Mouse (Mus musculus): ENCODE results near the gene Zic1.
A peak's percentile ranks its signal among the peaks of the same experiment; 100 is the strongest.

Zic1 gene

DNA sequence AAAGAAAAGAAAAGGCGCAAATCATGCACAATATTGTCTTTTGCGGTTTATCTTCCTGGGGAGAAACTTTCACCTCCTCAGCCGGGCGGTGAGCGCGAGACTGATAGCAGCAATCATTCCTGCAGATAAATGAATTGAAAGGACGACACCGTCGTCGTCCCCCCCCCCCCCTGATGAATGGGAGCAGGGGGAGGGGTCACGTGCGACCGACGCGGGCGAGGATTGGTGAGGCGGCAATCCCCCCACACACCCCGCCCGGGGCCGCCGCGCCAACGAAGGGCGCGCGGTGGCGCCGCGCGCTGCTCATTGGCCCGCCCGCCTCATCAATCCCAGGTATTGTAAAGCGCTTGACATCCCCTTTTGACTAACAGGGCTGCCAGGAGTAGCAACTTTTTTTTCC, at the start of gene Zic1:
Gene Zic1, minus strand, starts transcription at position 147 of the 400 bp plus-strand sequence.
- peak; percentile 79 for DNase-seq (ENCODE audit: low read depth, low spot score)

DNA sequence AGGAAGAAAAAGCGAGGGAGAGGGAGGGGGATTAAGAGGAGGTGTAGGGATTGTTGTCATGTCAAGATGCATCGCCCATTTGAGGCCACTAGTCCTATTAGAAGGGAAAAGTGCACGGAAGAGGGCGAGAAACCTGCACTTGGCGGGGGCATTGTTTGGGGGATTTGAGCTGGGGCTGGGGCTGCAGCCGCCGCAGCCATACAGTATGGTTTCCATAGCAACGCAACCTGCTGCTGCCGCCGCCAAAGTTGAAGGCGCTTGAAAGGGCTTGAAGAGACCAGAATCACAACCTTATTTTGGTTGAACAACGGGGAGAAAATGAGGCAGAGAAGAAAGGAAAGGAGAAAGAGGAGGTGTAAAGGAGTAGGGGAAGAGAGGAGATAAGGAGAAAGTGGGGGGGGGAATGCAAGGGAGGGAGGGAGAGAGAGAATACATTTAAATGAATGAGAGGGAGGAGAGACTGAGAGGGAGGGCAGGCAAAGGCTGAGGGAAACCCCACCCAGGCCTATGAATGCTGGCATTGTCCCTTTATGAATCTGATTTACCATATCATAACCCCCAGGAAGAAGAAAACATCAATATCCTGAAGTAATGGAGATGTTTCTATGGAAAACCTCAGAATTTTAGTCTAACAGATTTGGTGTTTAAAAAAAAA, 48.5 kb upstream of the Zic1 start:
- peak; percentile 63 for DNase-seq (ENCODE audit: low read depth, low spot score)

DNA sequence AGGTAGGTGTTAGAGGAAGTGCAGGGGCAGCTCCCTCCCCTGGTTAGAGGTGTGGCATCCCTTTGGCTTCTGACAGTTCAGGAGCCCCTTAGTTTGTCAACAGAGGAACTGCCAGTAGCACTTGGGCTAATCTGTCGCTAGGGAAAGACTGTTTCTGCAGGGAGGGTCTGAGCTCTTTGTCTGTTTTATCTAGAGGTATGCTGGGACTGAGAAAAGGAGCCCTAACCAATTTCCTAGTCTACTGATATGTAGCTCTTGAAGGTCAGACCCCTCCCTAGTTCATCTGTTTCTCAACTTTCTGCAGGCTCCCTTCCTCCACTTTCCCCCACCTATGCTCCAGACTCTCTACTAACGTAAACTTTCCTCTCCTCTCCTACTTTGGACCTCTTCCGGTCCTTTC, 44.2 kb upstream of the Zic1 start:
- DNase-seq (ENCODE audit: low read depth, low spot score): peak; percentile 26

DNA sequence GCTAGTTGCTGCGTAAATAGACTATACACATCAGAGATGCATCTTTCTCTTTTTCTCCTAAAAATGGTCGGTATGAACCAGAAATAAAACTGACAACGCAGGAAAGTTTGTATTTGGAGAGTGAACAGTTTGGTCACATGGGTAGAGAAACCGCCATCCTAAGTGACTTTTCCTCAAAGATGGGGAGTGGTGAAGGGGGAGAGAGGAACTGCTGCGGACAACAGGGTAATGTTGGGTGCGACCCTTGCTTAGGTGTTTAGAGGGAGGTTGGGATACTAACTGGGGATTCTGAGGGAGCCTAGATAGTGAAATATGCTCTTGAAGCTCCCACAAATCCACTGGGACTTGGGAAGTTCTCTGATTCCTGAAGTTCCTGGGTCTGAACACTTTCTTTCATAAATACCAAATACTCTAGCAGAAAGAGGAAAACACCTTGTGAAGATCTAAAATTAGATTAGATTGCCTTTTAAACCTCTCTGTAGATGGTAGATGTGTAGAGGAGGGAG, 40.7 kb upstream of the Zic1 start:
- DNase-seq (ENCODE audit: low read depth, low spot score): no peak

DNA sequence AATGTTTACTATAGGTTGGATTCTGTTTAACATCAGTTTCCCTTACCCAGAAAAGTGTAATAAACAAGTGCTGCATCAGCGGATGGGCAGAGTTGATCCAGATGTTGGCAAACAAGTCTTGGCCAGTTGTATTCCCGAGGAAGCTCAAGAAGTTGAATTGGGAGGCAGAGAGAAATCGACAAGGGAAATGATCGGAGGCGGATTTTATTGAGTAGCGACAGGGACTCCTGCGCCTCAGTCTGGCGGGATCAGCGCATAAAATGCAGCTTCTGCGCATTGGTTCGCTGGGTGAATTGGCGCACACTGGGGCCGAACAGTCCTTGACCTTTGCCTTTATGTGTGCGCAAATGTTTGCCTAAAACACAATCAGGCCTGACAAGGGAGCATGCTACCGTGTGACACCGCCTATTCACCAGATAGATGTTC, 40.2 kb upstream of the Zic1 start:
- peak; percentile 29 for DNase-seq (ENCODE audit: low read depth, low spot score)

DNA sequence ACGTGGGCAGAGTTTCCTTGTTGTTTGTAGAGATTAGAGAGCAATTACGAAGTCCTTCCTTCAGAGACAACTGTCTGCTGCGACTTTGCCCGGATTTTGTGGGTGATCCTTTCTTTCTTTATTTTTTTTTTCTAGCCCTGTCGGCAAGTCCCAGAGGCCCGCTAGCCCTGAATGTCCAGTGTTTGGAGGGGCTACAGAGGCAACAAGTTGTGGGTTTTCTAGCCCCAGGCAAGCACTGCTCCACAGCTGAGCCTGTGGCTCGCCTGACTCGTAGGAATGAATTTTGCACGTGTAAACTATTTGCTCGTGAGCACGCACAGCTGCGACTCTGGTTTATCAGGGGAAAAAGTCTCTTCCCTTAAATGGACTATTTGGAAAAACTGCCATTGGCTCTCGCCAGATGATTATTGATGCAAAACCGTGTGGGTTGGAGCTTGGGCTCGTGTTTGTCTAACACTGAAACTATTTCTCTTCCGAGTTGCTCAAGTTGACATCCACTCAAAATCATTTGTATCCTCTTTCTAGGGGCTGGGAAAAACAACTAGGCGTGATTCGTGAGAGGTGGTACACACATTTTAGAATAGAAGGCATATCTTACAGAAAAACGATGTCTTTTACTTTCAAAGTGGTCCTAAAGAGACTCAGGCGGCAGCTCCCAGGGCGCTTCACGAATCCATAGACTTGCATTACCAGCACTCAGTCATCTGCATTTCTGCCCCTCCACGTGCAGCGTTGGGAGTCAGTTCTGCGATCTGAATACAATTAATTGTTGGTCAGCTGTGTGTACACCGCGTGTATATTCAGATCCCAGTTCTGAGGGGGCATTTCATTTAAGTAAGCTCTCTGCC, 39.5 kb upstream of the Zic1 start:
- DNase-seq (ENCODE audit: low read depth, low spot score): no peak

DNA sequence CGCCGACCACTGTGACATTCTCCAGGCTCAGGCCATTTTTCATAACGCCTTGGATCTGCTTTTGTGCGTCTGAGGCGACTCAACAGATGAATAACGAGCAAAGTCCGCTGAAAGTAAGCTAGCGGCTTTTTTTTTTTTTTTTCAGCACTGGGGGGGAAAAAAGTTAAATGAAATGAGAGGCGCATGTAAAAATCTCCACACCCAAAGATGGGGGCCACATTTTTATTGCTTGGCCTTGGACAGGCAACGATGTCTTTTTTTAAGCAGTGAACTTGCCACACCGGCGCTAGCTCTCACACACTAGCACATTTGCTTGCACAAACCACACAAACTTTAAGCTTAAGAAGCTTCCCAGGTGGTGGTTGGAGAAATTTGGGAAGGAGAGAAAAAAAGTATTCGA, 38.6 kb upstream of the Zic1 start:
- DNase-seq (ENCODE audit: low read depth, low spot score): no peak

DNA sequence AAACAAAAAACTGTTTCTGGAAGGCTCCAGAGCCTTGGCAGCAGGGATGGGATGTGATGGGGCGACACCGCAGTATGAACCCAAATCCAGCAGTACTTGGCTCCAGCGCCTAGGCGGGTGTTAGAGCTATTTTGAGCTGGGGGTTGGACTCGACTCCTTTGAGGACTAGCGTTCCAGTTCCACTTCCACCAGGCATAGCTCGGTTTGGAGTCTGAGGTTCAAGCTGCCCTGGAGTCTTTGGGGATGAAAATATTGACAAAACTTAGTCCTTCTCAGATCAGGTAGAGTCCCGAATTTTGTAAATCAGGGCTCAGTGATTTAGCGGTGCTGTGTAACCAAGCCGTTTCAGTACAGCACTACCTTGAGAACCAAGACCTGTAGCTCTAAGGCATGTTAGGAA, 35.9 kb upstream of the Zic1 start:
- DNase-seq (ENCODE audit: low read depth, low spot score): no peak

DNA sequence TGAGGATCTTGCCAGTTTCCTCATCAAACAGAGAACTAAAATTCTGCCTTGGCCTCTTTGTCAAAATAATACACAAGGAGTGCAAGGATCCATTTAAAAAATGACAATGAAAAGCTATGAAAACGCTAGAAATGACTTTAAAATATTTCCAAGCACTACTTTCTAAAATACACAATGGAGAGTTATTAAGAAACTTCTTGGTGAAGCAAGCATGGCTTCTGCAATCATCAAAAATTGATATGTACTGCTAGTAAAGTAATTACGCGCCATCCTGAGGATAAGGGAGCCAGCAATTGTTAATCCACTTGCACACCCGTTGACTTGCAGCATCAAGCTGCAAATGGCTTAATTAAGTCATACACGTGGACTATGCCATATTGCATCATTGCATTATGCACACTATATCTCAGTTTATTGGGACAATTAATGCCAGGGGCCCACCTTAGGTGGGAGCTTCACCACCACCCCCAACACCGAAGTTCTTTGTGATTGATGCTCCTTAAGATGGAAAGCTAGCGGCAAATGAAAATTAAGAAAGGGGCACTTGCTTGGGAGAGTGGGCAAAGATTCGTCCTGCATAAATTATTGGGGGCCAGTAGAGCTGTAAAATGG, 35.0 kb upstream of the Zic1 start:
- no peak for DNase-seq (ENCODE audit: low read depth, low spot score)

DNA sequence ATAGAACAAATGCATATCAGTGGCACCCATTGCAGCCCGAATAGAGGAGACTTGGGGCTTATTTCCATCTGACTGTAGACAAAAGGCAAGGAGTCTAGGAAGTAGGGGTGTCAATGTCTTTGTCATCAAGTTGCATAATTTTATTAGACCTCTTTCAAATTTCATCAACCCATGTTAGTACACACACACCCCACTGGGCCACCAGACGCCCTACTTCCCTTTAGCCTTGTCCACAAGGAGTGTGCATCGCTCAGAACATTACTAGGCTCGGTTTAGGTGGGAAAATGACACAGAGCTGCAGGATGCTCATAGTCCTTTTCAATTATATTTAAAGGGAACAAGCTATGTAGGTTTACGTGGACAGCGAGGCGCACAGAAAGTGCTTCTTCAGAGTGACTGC, 34.4 kb upstream of the Zic1 start:
- no peak for DNase-seq (ENCODE audit: low read depth, low spot score)

DNA sequence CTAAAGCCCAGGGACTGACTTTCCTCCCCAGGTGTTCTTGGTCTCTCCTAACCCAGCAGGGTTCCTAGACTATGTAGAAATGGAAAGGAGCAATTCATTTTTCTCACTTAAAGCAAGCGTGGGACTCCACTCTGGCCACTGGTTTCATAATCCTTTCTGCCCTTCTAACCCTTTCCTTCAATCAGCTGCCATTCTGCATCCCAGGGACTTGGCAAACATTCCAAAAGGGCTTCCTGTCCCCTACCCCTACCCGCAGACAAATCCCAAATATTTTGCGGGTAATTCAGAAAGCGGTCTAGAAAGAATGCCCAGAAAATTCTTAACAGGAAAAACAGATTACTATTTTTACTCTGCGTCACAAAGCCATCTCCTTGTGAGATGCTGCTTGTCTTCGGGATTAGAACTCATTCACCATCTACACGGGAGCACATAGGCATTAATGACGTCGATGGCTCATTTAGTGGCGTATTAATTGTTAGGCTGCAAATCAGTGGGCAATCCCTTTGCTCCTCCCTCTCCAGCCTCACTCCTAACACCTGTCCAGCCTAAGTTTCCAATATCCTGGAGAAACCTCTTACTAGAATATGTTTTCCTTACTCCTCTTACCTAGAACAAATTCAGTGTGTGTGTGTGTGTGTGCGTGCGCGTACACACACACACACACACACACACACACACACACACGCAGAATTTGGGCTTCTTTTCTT, 29.6 kb upstream of the Zic1 start:
- DNase-seq (ENCODE audit: low read depth, low spot score): no peak

DNA sequence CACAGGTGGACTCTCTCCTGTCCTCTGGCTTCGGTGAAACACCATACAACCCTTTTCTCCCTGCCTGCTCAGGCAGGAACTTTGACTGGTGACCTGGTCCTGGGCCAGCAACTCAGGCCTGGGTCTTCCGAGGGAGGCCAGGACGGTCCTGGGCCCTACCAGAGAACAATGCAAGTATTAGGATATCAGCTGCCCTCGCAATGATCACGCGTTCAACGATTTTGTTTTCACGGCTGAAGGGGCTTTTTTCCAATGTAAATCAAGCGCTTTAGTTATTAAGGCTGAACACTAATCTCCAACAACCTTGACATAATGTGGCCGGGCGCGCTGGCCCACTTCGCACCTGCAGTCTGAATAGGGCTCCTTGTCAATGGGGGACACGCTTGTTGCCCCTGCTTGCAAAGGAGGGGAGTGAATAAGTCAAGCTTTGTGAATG, 28.6 kb upstream of the Zic1 start:
- DNase-seq (ENCODE audit: low read depth, low spot score): no peak

DNA sequence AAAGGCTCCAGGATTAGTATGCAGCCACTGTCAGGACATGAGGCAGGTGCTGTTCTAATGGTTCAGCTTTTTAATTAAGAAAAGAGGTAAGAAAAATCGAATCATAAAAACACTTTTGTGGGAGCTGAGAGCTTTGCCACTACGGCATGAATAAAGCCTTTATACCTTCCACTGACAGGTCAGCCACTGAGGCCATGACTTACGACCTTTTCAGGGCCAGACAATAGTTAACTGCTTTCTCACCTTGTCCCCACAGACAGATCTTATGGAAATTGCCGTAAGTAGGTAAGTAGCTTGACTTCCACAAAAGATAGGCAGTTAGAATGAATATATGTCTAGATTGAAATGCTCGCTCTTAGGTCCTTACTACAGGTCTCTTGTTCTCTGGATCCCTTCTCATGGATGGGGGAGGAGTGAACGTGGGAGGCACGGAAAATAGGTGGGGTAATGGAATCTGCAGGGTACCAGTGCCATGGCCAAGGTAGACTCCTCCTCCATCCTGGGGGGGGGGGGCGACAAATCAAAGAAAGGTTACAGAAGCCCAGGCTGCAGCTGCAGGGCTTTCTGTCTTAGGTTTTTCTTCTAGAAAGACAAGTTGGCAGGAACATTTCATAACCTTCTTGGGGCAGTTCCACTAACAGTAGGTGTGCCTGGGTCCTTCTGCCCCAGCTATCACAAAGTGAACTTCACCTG, 27.9 kb upstream of the Zic1 start:
- no peak for DNase-seq (ENCODE audit: low read depth, low spot score)

DNA sequence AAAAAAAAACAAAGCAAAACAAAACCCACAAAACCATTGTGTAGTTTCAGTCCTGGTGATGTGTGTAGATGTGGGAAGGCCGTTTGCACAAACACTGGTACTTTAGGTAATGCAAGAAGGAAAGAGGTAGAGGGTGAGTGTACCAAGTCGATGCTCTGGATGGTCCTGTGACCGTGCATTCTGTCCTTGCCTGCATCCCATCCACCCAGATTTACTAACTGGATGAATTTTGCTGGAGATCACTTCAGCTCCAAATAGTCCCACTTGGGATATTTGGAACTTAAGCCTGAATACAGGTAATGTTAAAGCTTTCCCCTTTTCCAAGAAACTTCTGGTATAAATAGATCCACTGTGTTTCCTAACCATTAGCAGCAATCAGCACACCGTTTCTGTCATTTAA, 22.6 kb upstream of the Zic1 start:
- no peak for DNase-seq (ENCODE audit: low read depth, low spot score)

DNA sequence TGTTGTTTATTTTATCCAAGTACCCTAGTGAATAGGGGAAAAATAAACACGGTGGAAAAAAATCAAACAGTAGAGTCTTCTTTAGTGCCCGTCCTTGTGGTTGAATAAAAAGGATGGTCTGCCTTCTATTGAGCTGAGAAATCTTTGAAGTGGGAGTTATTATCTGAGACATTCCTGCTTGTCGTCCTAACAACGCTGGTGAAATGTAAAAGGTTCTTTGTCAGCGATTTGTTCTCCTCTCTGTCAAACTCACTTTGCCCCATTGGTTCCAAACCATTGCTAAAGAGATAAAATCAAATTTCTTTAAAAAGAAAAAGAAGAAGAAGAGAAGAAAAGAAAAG, 22.1 kb upstream of the Zic1 start:
- DNase-seq (ENCODE audit: low read depth, low spot score): no peak

DNA sequence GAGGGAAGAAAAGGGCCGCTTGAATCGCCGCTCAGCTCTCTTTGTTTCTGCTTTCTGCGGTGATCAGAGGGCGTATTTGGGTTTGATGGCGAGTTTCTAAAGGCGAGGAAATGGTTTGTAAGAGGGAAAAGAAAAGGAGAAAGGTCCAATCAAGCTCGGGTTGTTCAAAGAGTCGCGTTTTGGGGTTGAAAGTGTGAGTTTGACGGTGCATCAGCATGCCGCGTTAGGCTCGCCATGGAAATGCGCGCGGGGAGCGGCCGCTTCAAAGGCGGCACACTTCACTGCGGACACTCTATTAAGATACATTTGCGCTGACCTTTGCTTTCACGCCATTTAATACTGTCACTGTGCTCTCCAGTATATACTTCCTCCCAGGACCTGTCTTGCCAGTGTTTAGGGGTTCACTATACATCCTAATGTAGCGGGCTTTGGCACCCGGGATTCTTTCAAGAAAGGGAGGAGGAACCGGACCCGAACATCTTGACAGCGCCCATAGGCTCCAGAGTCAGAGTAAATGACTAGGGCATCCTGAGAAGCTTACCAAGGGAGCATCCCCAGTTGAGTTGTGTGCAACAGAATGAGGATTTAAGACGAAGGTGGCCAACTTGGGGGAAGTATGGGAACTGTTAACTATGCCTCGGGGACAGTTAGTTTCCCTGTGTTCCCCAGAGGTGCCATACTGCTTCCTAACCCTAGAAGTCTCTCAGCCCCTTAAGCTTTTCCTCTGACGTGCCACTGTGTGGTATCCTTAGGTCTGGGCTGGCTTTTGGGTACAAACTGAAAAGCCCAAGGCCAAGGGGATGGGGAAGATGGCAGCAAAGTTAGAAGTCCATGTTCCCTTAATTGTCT, 21.5 kb upstream of the Zic1 start:
- peak; percentile 63 for DNase-seq (ENCODE audit: low read depth, low spot score)

DNA sequence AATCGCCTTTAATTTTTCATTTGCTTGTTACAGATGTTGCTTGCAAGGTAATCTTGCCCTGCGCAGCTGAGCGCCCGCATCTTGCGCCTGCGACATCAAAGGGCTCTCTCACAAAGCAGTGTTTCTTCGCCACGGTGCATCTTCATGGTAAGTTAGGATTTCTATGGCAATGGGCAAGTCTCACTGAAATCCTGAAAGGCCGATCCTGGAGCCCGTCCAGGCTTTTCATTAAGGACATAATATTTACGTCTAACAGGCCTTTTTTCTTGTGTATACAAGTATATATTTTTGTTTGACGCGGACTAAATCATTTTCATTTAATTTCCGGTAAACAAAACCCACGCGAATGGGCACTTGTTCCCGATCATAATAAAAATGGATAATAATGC, 20.9 kb upstream of the Zic1 start:
- DNase-seq (ENCODE audit: low read depth, low spot score): no peak

DNA sequence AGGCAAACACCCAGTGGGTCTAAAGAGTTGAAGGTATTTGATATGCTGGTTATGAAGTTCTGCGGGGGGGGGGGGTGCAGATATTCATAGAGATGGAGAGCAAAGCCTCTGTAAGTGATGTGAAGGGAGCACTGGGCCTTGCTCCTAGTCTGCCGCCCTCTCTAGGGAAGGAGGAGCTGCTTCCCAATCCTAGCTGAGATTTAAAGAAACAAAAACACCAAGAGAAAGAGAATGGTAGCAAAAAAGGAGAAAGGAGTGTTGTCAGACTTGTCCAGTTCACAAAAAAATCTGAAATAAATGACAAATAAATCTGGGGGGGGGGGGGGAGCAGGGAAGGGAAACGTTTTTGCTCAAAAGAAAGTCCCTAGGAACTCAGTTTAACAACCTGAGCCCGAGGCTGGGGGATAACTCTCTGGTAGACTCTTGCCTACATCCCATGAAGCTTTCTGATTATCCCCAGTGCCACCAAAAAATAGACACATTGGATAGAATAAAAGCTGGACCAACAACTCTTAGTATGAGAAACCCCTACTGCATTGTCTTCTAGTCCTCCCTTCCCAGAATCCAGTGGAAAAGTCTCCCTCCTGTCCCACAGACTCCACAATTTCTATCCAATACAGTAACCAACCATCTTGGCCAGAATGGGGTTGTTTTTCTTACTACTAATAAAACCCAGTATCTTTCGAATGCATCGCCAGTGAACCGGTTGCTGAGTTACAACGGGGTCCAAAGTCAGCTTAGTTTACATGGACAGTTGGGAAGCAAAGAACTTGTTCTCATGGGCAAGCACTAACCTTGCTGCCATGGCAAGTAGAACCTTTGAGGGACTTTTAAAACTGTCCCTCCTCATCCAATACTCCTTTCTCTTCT, 20.2 kb upstream of the Zic1 start:
- DNase-seq (ENCODE audit: low read depth, low spot score): no peak

DNA sequence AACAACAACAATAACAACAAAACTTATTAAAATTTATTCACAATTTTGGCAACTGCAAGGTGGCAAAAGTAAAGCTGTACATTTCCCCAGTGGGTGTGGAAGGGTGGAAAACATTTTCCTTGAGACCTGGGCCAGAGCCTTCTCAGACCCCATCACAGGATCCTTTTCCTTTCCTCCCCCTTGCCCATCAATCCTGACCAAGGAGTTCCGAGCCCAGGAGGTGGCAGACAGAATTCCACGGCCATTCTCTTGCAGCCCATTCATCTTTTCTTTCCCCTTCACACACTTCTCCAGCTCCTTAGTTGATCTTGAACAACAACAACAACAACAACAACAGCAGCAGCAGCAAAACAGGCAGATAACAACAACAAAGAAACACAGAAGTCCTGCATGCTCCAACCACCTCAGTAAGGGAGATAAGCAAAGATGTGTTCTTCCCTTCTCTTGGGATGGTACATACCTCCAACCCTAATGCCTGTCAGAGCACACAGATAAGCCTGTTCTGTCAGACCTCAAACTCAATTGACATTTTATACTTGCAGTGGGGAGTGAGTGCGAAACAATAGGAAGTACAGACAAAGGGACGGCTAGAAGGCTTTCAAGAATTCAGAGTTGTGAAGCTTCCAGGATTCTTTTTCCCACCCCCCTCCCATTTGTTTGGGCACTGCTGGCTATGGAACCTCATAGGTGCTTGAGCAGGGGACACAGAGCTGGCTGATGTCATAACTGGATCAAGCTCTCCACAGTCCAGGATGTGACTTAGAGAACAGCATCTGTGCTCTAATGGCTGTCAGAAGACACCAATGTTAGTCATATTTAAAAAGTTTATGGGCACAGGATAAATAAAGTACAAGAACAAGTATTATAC, 19.3 kb upstream of the Zic1 start:
- no peak for DNase-seq (ENCODE audit: low read depth, low spot score)
